Mouse (Mus musculus) forebrain, embryonic 11.5 days (tissue): ENCODE results near the gene Kcnb1. TPM values are rescaled to one million over a fixed set of nuclear protein-coding genes. Genes with fewer than 3 reads are reported as not detected.

Experiments
- ATAC-seq: fragments of 200-750 bp; cut with Nextera tagmentation; replicated peaks from 2 replicates; pipeline ENCODE4 v1.8.0; 2017; ENCODE audit warnings: moderate TSS enrichment; ENCODE audit not compliant: low FRiP score
- DNase-seq: peaks from one replicate; pipeline ENCODE4 v3.0.0-alpha.2; 2017; ENCODE audit warnings: low spot score
- H3K27ac ChIP-seq: fragments of 300-500 bp; sonication (generic); 2 replicates; pipeline ENCODE4 v1.5.1; 2014; ENCODE audit warnings: low read depth, low read length
- H3K27me3 ChIP-seq: fragments of 300-500 bp; sonication (generic); 2 replicates; pipeline ENCODE4 v1.6.1; 2014; ENCODE audit warnings: mild to moderate bottlenecking, low read length, mixed read lengths; ENCODE audit not compliant: control insufficient read depth, insufficient read depth
- H3K36me3 ChIP-seq: fragments of 300-500 bp; sonication (generic); 2 replicates; pipeline ENCODE4 v1.6.1; 2014; ENCODE audit warnings: mild to moderate bottlenecking, low read length, moderate library complexity, mixed read lengths; ENCODE audit not compliant: control insufficient read depth, insufficient read depth
- H3K4me1 ChIP-seq: fragments of 300-500 bp; sonication (generic); replicated peaks from 2 replicates; pipeline ENCODE4 v1.6.1; 2014; ENCODE audit warnings: low read length, mixed read lengths; ENCODE audit not compliant: control insufficient read depth, insufficient read depth
- H3K4me2 ChIP-seq: fragments of 300-500 bp; sonication (generic); 2 replicates; pipeline ENCODE4 v1.6.1; 2014; ENCODE audit warnings: low read depth, mild to moderate bottlenecking, low read length, moderate library complexity, mixed read lengths; ENCODE audit not compliant: severe bottlenecking
- H3K4me3 ChIP-seq: fragments of 300-500 bp; sonication (generic); 2 replicates; pipeline ENCODE4 v1.5.1; 2014; ENCODE audit warnings: low read depth, low read length
- H3K9ac ChIP-seq: fragments of 300-500 bp; sonication (generic); 2 replicates; pipeline ENCODE4 v1.6.1; 2014; ENCODE audit warnings: low read length
- H3K9me3 ChIP-seq: fragments of 300-500 bp; sonication (generic); 2 replicates; pipeline ENCODE4 v1.6.1; 2016; ENCODE audit warnings: low read length, mixed read lengths; ENCODE audit not compliant: control insufficient read depth
- WGBS: fragments of 180-500 bp; shearing (Covaris S2); extraction: QIAGEN DNeasy Blood & Tissue Kit; methylation state at CpG from one replicate; pipeline ENCODE4 v1.1.7; 2014; 5-methylcytosine and 5-hydroxymethylcytosine counted together
- polyA plus RNA-seq: library from polyadenylated mRNA; unstranded; fragments of >200 nt; fragmentation: Nextera tagmentation; extraction: Ambion mirVana; gene quantifications from 2 replicates; pipeline ENCODE4 v1.2.1, GENCODE M21; 2014

The Kcnb1 gene
- polyA plus RNA-seq, 1 experiment from 2014 or later: 0.73 TPM

- 0% methylated on average over 7 of the region's 7 CpGs for WGBS
- no peaks in the 10 kb centered on the region for H3K27me3 ChIP-seq
- H3K27ac ChIP-seq: peak overlapping the region; percentile 90
- peaks cover 14% of the 10 kb centered on the region for H3K4me1 ChIP-seq
- DNase-seq (no peak), ATAC-seq (no peak)
- H3K9ac ChIP-seq: peak overlapping the region; percentile 98
- H3K4me3 ChIP-seq: peak overlapping the region; percentile 83
- peaks cover 9% of the 10 kb centered on the region for H3K36me3 ChIP-seq
- H3K4me2 ChIP-seq: peak overlapping the region; percentile 78
- H3K9me3 ChIP-seq: no peaks in the 10 kb centered on the region
Measured at GRCm38 (mm10) chr2:167063906-167064496, 126.0 kb downstream of the Kcnb1 start.

GRCm38 (mm10) chr2:167062965-167063880 is 126.7 kb downstream of the Kcnb1 start, which contains the start of gene Znfx1:
TSS of gene Znfx1 (minus strand) at chr2:167063015.
- Histone ChIP-seq H3K36me3 (peaks cover 9% of the 10 kb centered on the region), H3K27ac (peak within 1 kb of the TSS; percentile 90), H3K4me1 (peaks cover 14% of the 10 kb centered on the region), H3K9ac (peak within 1 kb of the TSS; percentile 98), H3K27me3 (no peaks in the 10 kb centered on the region), H3K4me3 (peak within 1 kb of the TSS; percentile 83), H3K9me3 (no peaks in the 10 kb centered on the region), H3K4me2 (peak within 1 kb of the TSS; percentile 78)
- DNase-seq (peak; percentile 99), ATAC-seq (peak; percentile 93)
- under 1% methylated on average over 57 of the region's 57 CpGs for WGBS

GRCm38 (mm10) chr2:167062497-167062911 is 127.5 kb downstream of the Kcnb1 start:
- under 1% methylated on average over 41 of the region's 60 CpGs for WGBS
- Histone ChIP-seq H3K9me3 (no peaks in the 10 kb centered on the region), H3K27ac (peak overlapping the region; percentile 80), H3K4me3 (peak overlapping the region; percentile 83), H3K4me2 (peak overlapping the region; percentile 78), H3K4me1 (peaks cover 14% of the 10 kb centered on the region), H3K9ac (peak overlapping the region; percentile 98), H3K27me3 (no peaks in the 10 kb centered on the region), H3K36me3 (peaks cover 9% of the 10 kb centered on the region)
- DNase-seq (peak; percentile 93), ATAC-seq (peak; percentile 90)

DNA sequence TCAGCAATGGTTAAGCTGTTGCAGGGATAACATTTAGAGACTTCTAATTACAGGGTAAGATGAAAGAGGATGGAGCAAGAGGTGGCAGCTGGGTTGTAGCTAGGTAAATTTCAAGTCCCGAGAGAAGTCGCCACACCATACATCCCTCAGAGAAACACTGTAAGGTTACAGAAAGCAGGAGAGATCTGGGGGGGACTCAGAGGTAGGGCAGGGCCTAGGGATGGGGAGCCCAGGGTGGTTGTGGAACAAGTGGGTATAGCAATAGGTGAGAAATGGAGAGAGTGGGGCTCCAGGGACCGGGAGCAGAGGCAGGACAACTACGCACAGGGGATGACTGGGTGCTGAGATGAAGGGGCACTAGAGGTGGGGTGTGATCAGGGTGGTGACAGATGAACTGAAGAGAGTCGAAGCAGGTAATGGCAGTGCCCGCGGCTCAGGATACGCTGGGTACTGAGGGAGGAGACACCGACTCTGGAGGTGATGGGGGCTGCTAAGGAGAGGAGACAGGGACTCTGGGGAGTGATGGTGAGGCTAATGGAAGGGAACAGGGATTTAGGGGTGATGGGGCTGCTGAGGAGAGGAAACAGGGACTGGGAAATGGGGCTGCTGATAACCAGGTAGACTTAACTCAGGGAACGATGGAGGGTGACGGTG is 128.4 kb downstream of the Kcnb1 start:
- Histone ChIP-seq H3K36me3 (peaks cover 9% of the 10 kb centered on the region), H3K4me2 (peak overlapping the region; percentile 78), H3K27me3 (no peaks in the 10 kb centered on the region), H3K4me1 (peaks cover 14% of the 10 kb centered on the region), H3K27ac (no peak overlapping the region), H3K9ac (peak overlapping the region; percentile 98), H3K9me3 (no peaks in the 10 kb centered on the region), H3K4me3 (peak overlapping the region; percentile 83)
- 33% methylated on average over 11 of the region's 11 CpGs for WGBS
- no peak for DNase-seq
- no peak for ATAC-seq

- DNase-seq: no peak
- no peak overlapping the region for H3K4me3 ChIP-seq
- ATAC-seq: no peak
- peaks cover 12% of the 10 kb centered on the region for H3K36me3 ChIP-seq
- H3K9ac ChIP-seq: peak overlapping the region; percentile 10; the same call in 1 of the 2 replicates
- H3K27ac ChIP-seq: no peak overlapping the region
- no peaks in the 10 kb centered on the region for H3K27me3 ChIP-seq
- H3K4me1 ChIP-seq: peaks cover 14% of the 10 kb centered on the region
- H3K9me3 ChIP-seq: no peaks in the 10 kb centered on the region
- no peak overlapping the region for H3K4me2 ChIP-seq
Measured at GRCm38 (mm10) chr2:167060761-167061160, 129.2 kb downstream of the Kcnb1 start.

DNA sequence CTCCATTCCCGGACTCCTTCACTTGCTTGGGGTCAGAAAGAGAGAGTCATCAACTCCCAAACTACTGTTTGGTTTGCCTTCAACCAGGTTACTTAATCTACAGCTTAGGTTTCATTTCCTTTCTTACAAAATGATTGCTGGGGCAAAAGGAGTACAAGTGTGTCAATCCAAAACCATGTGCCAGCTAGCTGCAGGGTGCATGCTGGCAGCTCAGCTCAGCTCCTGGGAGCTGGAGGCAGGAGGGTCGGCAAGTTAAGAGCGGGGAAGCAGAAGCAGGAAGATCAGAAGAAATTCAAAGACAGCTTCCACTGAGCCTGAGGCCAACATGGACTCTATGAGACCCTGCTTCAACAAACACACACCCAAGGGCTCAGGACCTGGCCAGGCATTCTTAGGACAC is 129.6 kb downstream of the Kcnb1 start:
- Histone ChIP-seq H3K27ac (no peak overlapping the region), H3K36me3 (peaks cover 11% of the 10 kb centered on the region), H3K27me3 (no peaks in the 10 kb centered on the region), H3K4me1 (peaks cover 14% of the 10 kb centered on the region), H3K9ac (peak overlapping the region; percentile 10; the same call in 1 of the 2 replicates), H3K4me2 (no peak overlapping the region), H3K4me3 (no peak overlapping the region), H3K9me3 (no peaks in the 10 kb centered on the region)
- ATAC-seq (no peak), DNase-seq (peak; percentile 47)
- 67% methylated on average over 3 of the region's 3 CpGs for WGBS

GRCm38 (mm10) chr2:167059960-167060359 is 130.0 kb downstream of the Kcnb1 start:
- H3K9ac ChIP-seq: no peak overlapping the region
- H3K27ac ChIP-seq: no peak overlapping the region
- H3K4me3 ChIP-seq: no peak overlapping the region
- DNase-seq (peak; percentile 44), ATAC-seq (no peak)
- H3K4me1 ChIP-seq: peaks cover 11% of the 10 kb centered on the region
- H3K36me3 ChIP-seq: peaks cover 7% of the 10 kb centered on the region
- H3K27me3 ChIP-seq: no peaks in the 10 kb centered on the region
- 66% methylated on average over 12 of the region's 12 CpGs for WGBS
- no peak overlapping the region for H3K4me2 ChIP-seq
- no peaks in the 10 kb centered on the region for H3K9me3 ChIP-seq

DNA sequence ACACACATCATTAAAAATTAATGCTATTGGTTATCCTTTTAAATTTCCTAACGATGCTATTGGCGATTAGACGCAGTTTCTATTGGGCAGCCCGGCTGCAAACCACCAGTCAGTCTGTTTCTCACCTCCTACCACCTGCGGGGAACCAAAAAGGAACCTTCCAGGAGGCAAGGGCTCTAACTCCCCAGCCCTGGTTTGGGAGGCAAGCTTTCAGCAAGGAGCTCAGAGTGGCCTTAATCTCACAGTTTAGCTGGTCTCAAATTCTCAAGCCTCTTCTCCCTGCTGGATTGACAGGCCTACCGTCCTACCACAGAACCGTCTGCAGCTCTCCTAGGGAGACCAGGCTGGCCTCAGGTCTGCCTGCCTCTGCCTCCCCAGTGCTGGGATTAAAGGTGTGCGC is 130.4 kb downstream of the Kcnb1 start:
- Histone ChIP-seq H3K36me3 (peaks cover 8% of the 10 kb centered on the region; the same call in 1 of the 2 replicates), H3K27me3 (no peaks in the 10 kb centered on the region), H3K4me2 (no peak overlapping the region), H3K27ac (no peak overlapping the region), H3K9ac (no peak overlapping the region), H3K4me1 (peaks cover 7% of the 10 kb centered on the region), H3K9me3 (no peaks in the 10 kb centered on the region), H3K4me3 (no peak overlapping the region)
- WGBS: 36% methylated on average over 8 of the region's 8 CpGs
- DNase-seq (no peak), ATAC-seq (no peak)
